Mouse (Mus musculus) MN1 (cell line): ENCODE measurements around the gene Crtc3.

ENCODE experiments used
- DNase-seq: peaks from one replicate; pipeline ENCODE4 v3.0.0-alpha.2; 2016; ENCODE audit warnings: low spot score

Gene Crtc3

DNA sequence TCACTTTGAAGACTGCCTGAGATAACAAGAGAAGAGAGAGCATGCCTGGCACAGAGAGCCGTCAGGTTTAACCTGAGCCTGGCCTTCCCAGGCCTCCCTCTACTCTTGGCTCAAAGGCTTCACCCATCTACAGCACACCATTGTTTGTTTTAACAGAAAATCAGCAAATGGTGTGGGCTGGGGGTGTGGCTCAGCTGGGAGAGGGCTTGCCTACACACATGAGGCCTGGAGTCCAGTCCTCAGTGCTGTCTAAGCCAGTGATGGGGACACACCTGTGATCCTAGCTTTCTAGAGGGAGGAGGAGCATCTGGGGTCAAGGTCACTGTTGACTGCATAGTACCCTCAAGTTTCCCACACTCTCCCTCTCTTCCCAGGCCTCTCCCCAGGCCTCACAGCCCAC lies 6.0 kb downstream of the Crtc3 start:
- no peak for DNase-seq

DNA sequence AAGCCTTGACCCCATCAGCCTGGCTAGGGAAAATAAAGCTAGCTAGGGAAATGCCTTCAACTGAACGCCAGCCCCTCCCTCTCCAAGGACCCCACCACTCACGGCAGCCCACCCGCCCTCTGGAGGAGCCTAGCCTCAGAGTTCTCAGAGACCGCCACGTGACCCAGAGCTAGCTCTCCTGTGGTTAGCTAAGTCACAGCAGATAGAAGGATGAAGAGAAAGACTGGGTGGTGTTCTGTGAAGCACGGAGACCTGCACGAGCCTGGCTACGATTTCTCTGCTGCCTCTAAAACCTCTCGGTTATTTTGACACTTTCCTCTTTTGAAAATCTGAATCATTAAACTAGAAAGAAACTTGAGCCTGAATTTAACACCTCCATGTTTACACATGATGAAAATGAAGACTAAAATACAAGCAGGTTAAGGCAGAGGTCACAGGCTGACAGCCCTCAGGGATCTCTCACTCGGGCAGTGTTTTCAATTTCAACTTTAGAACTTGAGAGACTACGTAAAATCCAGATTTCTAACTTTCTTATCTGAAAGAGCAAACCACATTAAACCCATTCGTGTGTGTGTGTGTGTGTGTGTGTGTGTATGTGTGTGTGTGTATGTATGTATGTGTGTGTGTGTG lies 8.3 kb downstream of the Crtc3 start:
- DNase-seq: no peak

DNA sequence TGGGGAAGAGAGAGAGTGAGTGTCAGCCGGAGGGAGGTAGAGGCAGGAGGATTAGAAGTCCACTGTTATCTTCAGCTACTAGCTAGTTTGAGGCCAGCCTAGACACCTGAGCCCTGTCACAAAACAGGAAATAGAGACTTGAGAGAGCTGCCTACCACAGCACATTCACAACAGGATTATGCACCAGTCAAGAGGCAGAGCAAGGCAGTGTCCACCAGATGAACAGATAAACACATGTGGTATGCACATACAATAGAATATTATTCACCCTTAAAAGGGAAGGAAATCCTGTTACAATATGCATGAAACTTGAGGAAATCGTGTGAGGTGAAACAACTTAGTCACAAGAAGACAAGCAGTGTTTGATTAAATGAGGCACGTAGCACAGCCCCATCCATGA lies 16.4 kb downstream of the Crtc3 start:
- DNase-seq: no peak

DNA sequence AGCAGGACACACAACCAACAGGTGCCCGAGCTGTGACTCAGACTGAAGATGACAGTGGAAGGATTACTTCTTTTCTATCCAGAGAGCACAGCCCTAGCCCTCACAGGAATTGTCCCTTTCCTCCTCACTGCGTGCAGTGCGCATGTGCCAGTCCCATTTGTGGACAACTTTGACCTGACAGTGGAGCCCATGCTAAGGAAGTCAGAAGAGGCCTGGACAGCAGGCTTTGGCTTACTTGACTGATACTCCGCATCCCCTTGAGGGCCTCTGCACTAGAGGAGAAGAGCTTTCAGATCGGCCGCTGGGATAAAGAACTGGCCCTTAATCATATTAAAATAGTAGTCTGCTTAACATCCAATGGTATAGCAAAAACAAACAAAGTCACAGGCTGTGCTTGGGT lies 17.8 kb downstream of the Crtc3 start:
- DNase-seq: peak; percentile 71

DNA sequence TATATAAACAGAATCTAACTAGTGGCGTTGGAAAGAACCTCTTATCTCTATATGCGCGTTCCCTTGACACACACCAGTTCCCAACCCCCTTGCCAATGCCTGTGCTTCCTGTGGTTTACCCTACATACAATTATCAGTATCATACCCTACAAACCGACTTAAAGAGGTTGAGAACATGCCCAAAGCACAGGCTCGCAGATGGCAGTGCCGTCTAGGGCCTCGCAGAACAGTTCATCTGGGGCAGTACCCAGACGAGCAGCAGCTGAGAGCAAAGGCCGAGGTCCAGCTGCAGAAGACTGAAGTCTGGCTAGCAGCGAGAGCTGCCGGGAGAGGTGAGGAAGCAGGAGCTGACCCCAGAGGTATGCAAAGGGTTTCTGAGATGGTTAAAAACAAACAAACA lies 21.5 kb downstream of the Crtc3 start:
- DNase-seq: no peak

DNA sequence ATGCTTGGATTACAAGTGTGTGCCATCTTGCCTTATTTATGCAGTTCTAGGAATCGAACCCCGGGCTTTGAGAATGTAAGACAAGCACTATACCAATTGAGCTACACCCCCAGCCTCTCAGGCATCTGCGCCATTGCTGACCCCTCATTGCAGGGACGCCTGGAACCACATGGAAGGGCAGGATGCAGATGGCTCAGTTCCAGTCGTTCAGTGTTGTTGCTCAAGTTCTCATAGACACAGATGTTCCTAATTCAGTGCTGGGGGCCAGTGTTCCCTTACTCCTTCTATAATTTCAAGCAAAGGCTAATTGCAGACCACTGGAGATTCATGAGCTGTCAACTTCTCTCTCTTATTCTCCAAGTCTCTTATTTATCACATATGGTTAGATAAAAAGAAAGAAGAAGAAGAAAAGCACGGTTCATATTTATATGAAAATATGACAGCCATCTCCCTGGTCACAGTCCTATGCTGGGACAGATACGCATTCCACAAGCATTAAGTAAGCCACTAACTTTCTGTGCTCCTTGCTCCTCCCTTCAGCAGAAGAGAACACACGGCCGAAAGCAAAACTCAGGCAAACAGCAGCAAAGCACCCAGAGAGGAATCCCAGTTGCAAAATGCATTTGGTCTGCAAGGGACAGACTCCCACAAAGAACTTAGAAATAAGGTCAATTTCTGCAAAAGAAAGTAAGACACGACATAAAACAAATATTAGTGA lies 22.3 kb downstream of the Crtc3 start:
- no peak for DNase-seq

DNA sequence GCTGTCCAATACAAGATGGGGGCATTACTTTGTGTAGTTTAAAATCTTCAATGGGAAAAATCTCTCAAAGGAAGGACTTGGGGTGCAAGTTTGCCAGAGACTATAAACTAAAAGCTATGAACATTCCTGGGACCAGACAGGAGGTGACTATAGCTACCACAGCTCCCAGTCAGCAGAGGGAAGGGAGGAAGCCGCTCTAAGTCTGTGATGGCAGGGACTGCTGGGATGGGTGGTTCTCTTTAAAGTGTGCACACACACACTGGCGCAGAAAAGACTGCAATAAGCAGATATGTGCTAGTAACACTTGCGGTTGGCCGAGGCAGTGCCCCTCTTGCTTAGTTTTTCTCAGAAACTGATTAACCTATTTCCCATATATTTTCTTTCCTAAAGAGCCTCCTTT lies 27.6 kb downstream of the Crtc3 start:
- no peak for DNase-seq

DNA sequence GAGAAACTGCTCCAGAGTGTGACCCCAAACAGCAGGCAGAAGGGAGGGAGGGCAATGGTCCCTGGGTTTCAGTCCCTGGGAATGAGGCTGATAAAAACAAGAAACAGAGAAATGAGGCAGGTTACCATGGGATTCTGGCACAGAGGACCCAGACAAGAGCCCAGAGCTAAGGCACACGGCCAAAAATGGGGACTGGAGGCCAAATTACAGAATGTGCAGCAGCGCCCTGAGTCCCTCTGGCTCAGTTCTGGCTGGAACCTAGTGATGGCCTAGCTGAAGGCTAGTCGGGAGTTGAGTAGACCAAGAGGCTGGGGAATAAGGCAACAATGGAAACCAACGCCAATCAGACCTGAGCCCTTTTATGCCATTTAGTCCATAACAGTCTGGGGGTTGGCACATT lies 28.1 kb downstream of the Crtc3 start:
- peak; percentile 69 for DNase-seq

DNA sequence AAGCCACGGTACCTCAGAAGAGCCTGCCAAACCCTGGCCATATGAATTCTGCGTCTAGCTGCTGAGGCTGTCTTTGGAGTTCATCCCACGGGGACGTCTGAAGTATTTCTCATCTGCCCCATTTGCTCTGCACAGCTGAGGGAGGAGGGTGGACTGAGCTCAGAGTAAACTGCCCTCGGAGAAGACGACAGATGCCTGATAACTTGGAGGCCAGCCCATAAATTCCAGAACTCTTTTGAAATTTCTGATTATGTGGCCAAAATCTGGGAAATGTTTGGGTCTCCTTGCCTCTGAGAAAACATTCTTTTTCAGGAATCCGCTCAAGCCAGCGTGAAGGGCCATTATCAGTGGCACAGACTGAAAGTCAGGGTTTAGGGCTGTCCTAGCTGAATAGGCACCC lies 30.8 kb downstream of the Crtc3 start:
- peak; percentile 23 for DNase-seq

DNA sequence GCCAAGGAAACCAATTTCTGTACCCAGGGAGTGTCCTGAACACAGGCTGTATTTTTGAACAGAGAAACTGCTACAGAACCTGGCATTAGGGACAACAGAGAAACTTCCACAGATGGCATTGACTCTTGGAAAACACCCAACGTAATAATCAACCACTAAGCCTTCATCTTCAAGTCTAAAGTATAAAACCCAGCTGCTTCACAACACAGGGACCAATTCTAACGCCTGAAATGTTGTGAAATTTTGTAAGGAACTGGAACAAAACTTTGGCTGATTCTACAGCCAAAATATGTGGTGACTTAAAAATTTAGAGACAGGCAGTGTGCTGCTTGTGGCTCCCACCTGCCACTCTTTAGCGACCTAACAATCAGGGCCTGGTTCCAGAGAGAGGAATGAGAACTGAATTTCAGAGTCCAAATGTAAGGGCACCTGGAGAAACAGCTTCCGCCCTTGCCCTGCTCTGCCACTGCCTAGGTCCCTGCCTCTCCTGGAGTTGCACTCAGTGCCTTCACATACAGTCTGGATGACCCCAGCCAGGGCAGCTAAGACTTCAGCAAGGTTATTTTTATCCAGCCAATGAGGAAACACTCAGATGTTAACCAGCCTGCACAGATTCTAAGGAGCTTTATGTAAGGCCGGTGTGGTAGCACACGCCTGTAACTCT lies 33.2 kb downstream of the Crtc3 start:
- DNase-seq: no peak

DNA sequence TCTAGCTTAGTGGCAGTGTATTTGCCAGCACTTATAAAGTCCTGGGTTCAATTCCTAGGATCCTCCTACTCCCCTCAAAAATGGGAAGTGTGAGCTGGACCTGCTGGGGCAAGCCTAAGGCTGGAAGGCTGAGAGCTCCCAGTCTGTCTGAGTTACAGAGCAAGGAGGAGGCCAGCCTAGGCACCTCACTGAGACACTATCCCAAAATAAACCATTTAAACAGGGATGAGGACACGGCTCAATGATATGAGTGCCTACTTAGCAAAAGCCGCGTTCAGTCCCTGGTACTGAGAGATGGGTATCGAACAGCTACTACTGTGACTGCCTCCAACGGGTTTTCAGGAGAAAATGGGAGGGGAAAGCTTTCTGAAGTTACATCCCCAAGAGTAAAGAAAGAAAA lies 33.8 kb downstream of the Crtc3 start:
- no peak for DNase-seq

DNA sequence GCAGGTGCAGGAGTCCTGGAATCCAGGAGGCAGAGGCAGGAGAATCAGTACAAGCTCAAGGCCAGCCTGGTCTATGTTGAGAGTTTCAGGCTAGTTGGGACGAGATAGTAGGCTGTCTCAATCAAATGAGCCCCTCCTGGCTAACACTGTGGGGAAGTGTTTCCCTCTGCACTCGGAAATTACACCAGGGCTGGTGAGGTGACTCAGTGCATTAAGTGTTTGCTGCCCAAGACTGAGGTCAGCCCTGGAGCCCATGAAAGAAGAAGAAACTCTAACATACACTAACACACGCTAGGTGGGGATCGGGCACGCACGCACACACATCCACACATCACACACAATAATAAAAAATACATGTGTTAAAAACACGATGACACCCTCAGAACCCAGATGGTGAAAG lies 34.3 kb downstream of the Crtc3 start:
- DNase-seq: no peak

DNA sequence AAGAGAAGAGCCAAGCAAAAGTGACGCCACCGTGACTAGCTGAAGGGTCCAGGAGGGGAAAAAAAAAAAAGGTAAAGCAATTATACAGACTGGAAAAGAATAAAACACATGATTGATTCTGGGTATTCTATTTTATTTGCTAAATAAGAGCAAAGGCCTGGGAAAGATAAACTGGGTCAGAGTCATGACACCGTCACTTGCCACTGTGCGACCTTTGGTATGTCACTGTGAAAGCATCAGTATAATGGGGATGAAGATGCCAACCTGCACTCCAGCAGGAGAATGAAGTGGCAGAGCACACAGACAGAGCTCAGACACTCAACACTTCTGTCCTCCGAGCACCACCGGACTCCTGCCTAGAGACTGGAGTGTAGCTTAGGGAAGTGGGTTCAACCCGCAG lies 34.7 kb downstream of the Crtc3 start:
- no peak for DNase-seq

DNA sequence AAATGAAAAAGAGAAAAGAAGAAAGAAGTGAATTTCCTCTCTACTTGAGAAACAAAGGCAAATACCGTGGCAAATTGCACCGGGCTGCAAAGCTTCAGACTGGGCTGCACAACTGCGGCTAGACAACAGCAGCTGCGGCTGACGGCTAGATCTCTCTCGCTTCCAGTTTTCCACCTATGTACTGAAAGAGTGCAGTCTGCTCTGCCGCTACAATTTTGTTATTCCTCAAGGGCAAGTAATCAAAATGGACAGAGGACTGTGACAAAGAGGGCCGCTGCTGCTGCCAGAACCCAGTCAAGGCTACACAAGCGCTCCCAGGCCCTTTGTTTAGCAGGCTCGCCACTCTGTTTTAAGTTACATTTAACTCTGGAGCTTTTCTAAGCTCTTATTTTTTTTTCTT lies 35.6 kb downstream of the Crtc3 start:
- DNase-seq: no peak

DNA sequence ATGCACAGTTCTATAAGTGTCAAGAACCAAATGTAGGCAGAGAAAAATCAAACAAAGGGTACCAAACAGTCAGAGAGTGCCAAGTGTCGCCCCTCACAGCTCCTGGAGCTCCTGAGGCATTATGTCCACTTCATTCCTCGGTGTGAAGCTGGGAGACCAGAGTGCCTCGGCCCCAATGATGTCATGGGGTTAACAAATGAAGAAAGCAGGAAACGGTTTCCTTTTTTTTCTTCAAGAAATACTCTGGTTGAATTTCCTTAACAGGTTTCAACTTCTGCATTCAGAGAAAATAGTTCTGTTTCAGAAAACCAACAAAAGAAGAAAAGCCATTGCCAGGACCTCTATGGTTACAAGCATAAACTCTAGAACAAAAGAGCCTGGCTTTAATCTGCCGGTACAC lies 36.4 kb downstream of the Crtc3 start:
- DNase-seq: no peak

DNA sequence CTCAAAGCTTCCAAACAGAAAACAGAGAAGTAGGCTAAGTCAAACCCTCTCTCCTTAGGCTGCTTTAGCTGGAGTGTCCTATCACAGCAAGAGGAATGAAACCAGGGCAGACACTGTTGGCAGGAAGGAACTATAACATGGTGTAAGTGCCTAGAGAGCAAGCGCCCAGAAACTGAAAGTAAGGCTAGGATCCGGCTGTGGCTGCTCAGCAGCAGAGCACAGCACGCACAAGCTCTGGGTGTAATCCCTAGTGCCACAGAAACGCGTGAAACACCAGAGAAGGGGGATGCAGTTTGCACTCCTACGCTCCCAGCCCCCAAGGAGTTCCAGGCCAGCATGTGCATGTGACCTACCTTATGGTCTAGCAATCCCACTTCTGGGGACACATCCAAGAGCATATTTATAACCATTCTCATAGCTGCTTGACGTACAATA lies 41.2 kb downstream of the Crtc3 start:
- DNase-seq: no peak

DNA sequence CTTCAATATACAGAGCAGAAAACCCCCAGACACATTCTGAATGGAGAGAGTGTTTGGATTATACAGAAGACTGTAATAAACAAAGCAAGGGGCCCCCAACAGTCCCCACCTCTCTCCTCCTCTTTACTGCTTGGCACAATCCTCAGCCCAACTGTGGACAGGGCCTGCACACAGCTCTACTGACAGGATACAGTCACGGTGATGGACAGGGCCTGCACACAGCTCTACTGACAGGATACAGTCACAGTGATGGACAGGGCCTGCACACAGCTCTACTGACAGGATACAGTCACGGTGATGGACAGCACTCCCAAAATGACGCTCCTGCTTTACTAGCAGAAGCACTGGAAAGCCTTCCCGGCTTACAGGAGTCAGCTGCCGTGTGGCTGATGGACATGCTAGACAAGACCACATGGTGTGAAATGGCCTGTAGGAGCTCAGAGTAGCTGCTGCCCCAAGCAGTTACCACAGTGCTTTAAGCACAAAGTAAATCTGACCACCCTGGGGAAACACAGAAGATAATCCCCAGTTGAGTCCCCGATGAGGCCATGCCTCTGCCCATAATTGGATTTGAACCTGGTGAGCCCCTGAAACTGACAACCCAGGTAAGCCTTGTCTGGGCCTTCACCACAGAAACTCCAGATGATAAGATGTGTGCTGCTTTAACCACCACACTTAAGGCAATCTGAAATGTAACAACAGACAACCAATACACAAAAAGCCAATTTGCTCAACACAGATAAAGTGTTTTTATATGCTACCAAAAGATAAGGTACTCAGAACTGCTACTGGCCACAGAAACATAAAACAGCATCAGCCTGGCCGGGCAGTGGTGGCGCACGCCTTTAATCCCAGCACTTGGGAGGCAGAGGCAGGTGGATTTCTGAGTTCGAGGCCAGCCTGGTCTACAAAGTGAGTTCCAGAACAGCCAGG lies 42.3 kb downstream of the Crtc3 start:
- DNase-seq: no peak

DNA sequence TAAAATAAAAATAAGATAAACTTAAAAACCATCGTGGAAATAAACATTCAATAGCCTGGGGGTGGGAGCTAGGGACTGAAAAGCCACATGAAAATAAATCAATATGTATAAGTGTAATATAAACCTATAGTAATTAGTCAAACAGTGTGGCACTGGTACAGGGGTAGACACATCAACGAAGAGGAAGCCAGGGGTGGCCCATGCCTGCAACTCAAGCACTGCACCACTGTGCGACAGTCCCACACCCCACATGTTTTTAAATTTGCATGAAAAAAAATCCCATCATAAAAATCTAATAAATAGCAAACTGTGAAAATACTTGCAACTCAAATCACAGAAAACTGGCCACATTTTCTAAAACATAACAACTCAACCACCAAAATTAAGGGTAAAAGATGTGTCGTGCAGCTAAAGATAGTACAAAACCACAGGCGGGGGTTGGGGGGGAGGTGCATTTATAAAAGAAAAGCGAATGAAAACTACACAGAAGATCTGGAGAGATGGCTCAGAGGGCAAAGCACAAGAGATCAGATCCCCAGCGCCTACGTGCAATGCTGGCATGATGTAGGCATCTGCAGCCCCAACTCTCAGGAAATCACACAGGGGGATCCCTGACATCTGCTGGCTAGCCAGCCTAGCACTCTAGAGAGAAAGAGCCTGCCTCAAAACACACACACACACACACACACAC lies 45.6 kb downstream of the Crtc3 start:
- no peak for DNase-seq

DNA sequence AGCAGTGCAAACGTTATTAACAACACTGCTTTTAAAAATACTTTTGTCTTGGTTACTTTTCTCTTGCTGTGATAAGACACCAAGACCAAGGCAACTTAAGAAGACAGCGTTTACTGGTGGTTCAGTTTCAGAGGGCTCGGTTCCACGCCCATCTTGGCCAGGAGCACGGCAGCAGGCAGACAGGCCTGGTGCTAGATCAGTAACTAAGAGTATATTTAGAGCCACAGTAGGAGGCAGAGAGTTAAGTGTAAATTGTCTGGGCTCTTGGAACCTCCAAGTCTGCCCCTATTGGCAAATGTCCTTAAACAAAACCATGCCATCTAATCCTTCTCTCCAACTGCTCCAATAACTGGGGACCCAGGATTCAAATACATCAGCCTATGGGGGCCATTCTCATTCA lies 46.1 kb downstream of the Crtc3 start:
- DNase-seq: no peak

DNA sequence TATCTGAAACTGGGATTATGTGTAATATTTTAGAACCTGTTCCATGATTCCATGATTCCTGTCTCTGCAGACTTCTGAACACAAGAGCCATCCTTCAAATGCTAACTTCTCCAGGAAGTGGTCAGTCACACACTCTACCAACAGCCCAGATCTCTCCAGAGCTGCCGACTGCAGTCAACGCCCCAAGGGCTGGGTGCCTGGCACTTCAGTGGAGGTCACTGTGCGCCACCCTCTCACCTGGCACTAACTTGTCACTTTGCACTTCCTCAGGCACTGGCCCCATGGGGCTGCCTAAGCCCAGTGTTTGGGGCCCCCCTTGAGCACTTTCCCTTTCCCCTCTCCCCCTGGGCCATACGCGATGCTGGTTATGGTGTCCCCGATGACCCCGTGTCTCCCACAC lies 46.8 kb downstream of the Crtc3 start:
- DNase-seq: no peak

DNA sequence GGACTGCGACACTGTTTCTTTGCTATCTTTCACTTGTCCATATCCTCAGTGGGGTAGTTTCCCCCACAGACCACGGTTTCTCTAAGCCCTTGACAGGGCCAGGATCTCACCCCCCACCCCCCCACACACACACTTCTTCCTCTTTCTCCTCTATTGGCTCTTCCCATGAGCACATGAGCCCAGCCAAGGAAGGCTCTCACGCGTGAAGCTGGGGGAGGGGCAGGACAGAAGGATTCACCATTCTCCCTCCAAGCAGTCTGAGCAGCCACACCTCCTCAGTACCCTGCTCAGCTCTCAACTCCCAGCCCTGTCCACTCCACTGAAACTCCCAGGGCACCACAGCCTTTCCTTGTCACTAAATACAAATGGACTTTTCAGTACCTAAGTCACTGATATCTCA lies 47.2 kb downstream of the Crtc3 start:
- no peak for DNase-seq

DNA sequence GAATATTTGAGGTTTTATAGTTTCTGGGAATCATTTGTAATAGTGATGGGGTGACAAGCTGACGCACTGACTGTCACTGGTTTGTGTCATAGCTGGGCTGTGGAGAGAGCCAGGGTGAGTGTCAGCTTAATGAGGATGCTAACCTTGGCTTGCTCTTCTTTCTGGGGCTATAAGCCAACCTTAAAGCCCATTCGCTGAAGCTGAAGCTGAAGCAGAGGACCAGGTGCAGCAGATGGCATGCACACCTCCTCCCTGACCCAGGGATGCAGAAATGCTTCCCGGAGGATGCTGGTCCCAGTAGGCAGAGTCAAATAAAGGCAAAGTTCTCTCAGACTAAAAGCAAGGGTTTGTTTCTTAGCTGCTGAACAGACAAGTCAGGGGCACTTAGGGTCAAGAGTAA lies 48.7 kb downstream of the Crtc3 start:
- DNase-seq: no peak
